Mouse (Mus musculus) C2C12 (cell line): ENCODE measurements around the gene Lcn8.

ENCODE experiments used
- CEBPB ChIP-seq: IDR thresholded peaks from one replicate; pipeline ENCODE4 v1.6.1; 2011; ENCODE audit warnings: low read depth, mild to moderate bottlenecking, control low read depth, moderate library complexity
- CTCF ChIP-seq: IDR thresholded peaks from one replicate; pipeline ENCODE4 v1.5.1; 2011; ENCODE audit not compliant: control insufficient read depth, insufficient read depth, insufficient read length
- MAX ChIP-seq: IDR thresholded peaks from one replicate; pipeline ENCODE4 v1.6.1; 2011; ENCODE audit warnings: mild to moderate bottlenecking, control low read depth
- MYOD1 ChIP-seq: IDR thresholded peaks from one replicate; pipeline ENCODE4 v1.6.1; 2011; ENCODE audit warnings: low read depth; ENCODE audit not compliant: control insufficient read depth, insufficient read length
- MYOG ChIP-seq: IDR thresholded peaks from one replicate; pipeline ENCODE4 v1.6.1; 2011; ENCODE audit not compliant: control insufficient read depth, insufficient read length; ENCODE audit errors: extremely low read depth
- USF1 ChIP-seq: IDR thresholded peaks from one replicate; pipeline ENCODE4 v1.6.1; 2011; ENCODE audit warnings: low read depth, mild to moderate bottlenecking, control low read depth, moderate library complexity

DNA sequence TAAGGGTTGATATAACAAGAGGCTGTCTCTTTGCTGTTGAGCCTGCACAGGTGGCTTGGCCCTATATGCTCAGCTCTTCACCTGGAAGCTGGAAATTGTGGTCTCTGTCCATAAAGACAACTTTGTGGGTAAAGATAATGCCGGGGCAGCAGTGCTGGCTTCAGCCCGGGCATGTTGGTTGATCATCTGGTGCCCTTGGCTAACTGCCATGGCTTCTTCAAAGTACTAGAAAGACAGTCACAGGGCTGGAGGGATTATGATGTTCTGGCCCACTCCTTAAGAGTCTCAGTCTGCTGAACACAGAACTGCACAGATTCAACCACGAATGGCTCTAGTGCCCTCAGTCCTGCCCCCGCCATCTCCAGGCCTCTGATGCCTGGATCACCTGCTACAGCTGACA is 4.3 kb downstream of the Lcn8 start:
- no peak for TF ChIP-seq MYOG
- TF ChIP-seq CTCF = no peak
- TF ChIP-seq MYOD1 = no peak
- no peak for TF ChIP-seq USF1
- no peak for TF ChIP-seq MAX
- no peak for TF ChIP-seq CEBPB
